ENCODE assay signal across 18 mouse cellular contexts in genomic region chr1:96347231-96347630, GRCm38 (mm10).
"Had no signal": no experiment of that assay in that cellular context is flagged by ENCODE, and none has a peak within 500 bp of the region (broad histone marks: within the 10 kb centered on the region; RNA-seq: fewer than 3 reads in every experiment).

No protein-coding gene starts in this region.

- H3K27me3 ChIP-seq: lung, embryonic 15.5 days; megakaryocyte, embryonic 14.5 days; midbrain, embryonic 13.5 days; midbrain, embryonic 15.5 days; neural tube, embryonic 12.5 days had no signal

- H3K36me3 ChIP-seq: lung, embryonic 15.5 days; midbrain, embryonic 13.5 days; midbrain, embryonic 15.5 days; neural tube, embryonic 12.5 days had no signal

- DNase-seq: liver, postnatal 0 days; lung, adult 2 months; lung, postnatal 14 days; lung, postnatal 36 days; right cerebral cortex, postnatal 14 days; right cerebral cortex, postnatal 4 days; spleen, adult 18-20 months; thymus, adult 18-20 months; thymus, postnatal 14 days; thymus, postnatal 4 days had no signal

- ATAC-seq: liver, postnatal 0 days; lung, postnatal 0 days had no signal

- H3K4me2 ChIP-seq: lung, embryonic 15.5 days; midbrain, embryonic 11.5 days; midbrain, embryonic 13.5 days; midbrain, embryonic 15.5 days; neural tube, embryonic 12.5 days had no signal

- H3K9me3 ChIP-seq: lung, embryonic 15.5 days; megakaryocyte, embryonic 14.5 days; midbrain, embryonic 13.5 days; midbrain, embryonic 15.5 days; neural tube, embryonic 12.5 days had no signal

- H3K4me3 ChIP-seq: lung, embryonic 15.5 days; megakaryocyte, embryonic 14.5 days; midbrain, embryonic 13.5 days; midbrain, embryonic 15.5 days; neural tube, embryonic 12.5 days had no signal

- H3K9ac ChIP-seq: liver, postnatal 0 days; lung, embryonic 15.5 days; midbrain, embryonic 13.5 days; midbrain, embryonic 15.5 days; neural tube, embryonic 12.5 days had no signal

- H3K4me1 ChIP-seq: lung, embryonic 15.5 days; megakaryocyte, embryonic 14.5 days; neural tube, embryonic 12.5 days had no signal

- H3K27ac ChIP-seq: lung, embryonic 15.5 days; macrophage; midbrain, embryonic 13.5 days; midbrain, embryonic 15.5 days; neural tube, embryonic 12.5 days had no signal
